Mouse (Mus musculus) cerebellum, postnatal 10 days (tissue): ENCODE measurements around the gene Insig2.
A peak's percentile ranks its signal among the peaks of the same experiment; 100 is the strongest.

Experiments used
- DNase-seq, 2 experiments: peaks; one replicate each; pipeline ENCODE4 v3.0.0; 2021; ENCODE audit warnings: mixed read lengths in 2 of 2

Gene Insig2

DNA sequence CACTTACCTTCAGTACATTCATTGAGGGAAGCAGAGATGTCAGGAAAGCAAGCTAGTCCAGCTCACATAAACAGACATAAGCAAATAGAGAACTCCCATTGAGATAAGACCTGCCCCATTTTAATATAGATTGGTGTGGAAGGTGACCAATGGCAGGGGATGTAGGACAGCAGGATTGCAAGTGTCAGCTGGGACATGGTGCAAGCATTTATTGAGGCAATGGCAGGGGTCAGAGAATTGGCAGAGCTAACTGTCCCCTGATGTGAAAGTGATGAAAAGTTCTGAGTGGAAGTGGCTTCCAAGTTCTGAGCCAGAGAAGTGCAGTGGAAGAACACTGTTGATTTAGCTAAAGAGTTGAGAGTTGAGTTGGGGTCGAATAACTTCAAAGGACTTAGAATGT lies at the start of gene Insig2:
Insig2 (minus strand) TSS at position 105 of the 400 bp plus-strand sequence.
- no peak for DNase-seq

GRCm38 (mm10) chr1:121381562-121381961 lies 49.2 kb upstream of the Insig2 start:
- no peak for DNase-seq

- DNase-seq, result no peak
These were observed 47.6 kb upstream of the Insig2 start for GRCm38 (mm10) chr1:121380033-121380432.

DNA sequence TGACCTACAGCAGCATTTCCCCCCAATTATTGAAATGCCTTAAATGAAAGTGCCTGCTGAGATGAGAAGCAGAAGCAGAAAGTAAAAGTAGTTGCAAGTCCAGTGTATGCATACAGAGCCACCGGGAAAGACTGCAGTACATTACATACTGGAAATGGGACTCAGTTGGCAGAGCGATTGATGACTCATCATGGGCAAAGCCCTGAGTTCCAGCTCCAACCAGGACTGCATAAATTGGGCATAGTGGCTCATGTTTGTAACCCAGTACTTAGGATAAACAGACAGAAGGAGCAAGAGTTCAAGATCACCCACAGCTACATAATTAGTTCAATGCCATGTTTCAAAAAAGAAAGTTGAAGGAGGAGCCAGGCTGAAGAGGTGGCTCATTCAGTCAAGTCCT lies 45.5 kb upstream of the Insig2 start:
- no peak for DNase-seq

DNA sequence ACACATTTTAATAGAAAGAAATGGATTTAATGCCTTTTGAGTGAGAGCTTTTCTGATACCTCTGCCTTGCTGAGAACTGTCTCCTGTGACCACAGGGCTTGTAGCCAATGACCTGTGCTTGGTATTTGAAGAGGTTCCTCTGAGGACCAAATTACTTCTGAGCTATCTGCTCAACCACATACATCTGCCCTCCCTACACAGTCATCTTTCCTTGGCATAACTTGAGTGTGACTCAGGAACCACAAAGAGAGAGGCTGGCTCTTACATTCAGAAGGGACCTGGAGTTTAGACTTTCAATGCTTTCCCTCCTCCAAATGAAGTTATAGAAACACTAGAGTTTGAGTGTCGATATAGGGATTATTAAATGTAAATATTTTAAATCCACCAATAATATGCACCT lies 45.0 kb upstream of the Insig2 start:
- DNase-seq, result no peak

GRCm38 (mm10) chr1:121373631-121374030 lies 41.2 kb upstream of the Insig2 start:
- no peak for DNase-seq

DNA sequence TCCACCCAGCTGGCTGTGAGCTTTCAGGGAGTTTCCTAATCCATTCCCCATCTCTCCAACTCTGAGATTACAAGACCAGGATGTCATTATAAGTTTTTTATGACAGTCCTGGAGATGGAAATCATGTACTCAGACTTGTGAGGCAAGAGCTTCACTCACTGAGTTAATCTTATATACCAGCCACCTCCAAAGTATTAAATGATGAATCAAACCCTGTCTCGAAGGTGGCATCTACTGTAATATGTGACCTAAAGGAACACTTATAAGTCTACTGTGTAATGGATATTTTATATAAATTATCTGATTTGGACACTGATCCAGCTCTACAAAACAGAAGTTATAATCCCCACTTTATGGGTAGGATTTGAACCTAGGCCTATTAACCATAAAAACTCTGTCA lies 40.3 kb upstream of the Insig2 start:
- DNase-seq, result no peak

- DNase-seq, result no peak
These were observed 39.1 kb upstream of the Insig2 start for GRCm38 (mm10) chr1:121371449-121371848.

GRCm38 (mm10) chr1:121367257-121367656 lies 34.9 kb upstream of the Insig2 start:
- no peak for DNase-seq

DNA sequence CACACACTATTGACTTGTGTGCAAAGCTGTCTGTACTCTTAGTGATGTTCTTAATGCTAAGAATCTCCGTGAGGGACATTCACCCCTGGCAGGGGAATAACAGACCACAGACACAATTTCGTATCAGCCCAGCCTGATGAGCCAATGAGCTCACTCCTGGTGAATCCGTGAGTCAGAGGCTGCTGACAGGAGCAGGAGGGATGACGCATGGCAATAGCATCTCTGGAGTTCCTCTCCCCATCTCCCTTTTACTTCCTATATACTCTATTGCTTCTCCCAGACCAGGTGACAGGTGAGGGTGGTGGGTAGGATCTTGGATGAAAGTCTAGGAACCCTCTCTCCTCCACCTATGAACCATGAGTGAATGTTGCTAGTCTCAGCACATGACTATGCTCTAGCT lies 28.2 kb upstream of the Insig2 start:
- DNase-seq, result no peak

DNA sequence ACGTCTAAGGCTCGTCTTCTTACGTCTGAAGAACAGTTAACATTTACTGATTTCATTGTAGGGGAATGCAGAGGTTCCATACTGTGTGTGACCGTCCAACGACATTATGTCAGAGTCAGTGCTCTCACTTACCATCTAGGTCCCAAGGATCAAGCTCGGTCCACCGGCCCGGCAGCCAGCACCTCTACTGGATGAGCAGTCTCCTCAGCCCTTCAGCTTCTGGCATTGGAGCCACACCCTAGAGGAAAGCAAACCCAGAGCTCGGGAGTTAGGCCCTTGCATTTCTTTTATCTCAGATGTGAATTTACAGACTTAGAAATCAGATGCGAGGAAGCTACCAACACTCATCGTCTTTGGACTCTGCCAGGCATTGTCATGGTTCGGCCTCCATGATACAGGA lies 27.3 kb upstream of the Insig2 start:
- no peak for DNase-seq

- DNase-seq, result no peak
These were observed 21.4 kb upstream of the Insig2 start for GRCm38 (mm10) chr1:121353779-121354178.

DNA sequence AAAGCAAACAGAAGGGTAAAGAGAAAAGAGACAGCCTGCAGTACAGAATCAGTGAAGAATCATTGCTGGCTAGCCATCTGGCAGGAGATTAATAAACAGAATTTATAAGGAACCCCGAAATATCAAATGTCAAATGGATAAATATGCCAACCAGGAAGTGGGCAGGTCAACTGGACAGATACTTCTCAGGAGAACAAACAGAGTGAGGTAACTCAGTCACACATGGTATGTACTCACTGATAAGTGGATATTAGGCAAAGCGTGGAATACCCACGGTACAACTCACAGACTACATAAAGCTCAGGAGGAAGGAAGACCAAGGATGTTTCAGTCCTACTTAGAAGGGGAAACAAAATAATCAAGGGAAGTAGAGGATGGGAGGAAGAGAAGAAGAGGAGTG lies 18.6 kb upstream of the Insig2 start:
- no peak for DNase-seq

GRCm38 (mm10) chr1:121350616-121351015 lies 18.2 kb upstream of the Insig2 start:
- no peak for DNase-seq

DNA sequence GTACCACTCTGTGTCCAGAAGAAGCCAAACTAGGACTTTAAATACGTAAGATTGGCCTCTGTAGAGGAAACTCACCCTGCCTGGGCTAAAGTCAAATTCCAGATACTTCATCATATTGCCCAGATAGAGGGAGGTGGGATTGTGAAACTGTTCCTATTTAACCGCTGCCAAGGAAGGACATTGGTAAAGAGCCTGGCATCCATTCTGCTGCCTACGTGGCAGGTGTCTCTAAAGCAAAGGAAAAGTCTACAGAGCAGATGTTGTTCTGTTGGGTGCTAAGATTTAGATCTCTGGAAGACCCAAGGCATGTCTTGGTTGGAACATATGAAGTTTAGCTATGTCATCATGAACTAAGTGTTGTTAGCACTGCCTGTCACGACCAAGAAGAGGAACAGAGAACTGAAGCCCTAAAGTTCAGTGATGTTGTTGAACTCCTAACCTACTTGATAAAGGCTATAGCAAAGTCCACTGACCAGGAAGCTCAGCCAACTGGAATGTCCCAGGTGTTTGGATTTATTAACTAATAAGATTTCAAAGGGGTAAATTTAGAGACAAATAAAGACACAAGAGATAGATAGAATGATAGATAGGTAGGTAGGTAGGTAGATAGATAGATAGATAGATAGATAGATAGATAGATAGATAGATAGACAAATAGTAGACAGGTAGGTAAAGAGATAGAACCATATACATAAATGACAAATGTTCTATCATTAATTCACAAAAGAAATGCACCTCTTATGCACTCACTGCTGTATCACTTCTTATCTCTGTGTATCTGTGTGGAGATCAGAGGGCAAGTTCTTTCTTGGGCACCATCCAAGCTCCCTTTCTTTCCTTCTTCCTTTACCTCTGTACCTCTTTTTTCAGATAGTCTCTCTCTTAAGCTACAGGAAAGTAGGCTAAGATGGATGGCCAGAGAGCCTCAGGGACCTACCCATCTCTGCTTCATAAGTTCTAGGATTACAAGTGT lies 16.8 kb upstream of the Insig2 start:
- DNase-seq, result no peak

GRCm38 (mm10) chr1:121343966-121344365 lies 11.6 kb upstream of the Insig2 start:
- DNase-seq, result no peak

GRCm38 (mm10) chr1:121335789-121336188 lies 3.4 kb upstream of the Insig2 start:
- DNase-seq, result no peak

DNA sequence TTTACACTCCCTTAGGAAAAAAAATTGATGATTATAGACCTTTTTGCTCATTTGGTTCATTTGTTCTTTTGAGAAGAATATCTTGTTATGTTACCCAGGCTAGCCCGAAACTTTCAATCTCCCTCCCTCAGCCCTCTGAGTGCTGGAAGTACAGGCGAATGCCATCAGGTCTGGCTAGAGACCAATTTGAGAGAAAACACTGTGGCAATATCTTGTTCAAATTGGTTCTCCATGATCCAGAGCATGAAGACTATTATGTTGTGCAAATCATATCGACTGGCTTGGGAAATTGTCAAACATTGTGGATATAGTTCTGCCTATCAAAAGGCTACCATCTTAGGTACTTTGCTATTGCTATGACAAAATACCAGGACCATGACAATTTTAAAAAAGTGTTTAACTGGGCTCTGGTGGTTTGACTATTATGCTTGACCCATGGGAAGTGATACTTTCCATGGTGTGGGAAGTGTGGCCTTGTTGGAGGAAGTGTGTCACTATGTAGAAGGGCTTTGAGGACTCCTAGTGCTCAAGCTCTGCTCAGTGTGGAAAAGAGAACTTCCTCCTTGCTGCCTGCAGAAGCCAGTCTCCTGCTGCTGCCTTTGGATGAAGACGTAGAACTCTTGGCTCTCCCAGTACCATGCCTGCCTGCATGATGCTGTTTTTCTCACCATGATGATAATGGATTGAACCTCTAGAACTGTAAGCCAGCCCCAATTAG lies 1.8 kb upstream of the Insig2 start:
- no peak for DNase-seq

DNA sequence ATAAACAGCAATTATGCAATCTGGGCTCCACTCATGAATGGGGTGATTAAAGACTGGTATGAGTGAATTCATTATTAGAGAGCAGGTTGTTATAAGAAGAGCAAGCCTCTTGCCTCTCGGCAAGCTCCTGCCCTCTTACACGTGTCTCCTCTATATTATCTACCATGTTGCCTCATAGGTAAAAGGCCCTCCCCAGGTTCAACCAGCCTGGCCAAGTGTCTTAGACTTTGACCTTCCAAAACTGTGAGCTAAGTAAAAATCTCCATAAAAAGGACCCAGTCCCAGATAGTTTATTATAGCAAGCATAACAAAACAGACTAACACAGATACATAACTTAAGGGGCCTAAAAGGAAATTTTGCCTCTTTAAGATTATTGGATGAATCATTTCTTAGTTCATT lies 1.8 kb downstream of the Insig2 start:
- DNase-seq, result no peak

GRCm38 (mm10) chr1:121329391-121329790 lies 3.0 kb downstream of the Insig2 start:
- DNase-seq, result no peak

DNA sequence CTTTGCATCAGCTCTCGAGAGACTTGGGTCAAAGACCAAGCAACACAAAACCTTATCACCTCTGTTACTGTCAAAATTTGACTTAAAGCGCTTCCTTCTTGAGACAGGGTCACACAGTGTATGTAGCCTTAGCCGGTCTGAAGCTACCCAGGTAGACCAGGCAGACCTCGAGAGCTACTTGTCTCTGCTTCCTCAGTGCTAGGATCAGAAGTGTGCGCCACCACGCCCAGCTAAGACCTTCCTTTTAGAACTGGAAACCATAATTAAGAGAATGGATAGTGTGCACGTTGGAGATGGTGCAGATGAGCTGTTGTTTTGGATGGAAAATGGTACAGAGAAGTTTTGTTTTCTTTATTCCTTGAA lies 4.2 kb downstream of the Insig2 start:
- DNase-seq, result no peak

DNA sequence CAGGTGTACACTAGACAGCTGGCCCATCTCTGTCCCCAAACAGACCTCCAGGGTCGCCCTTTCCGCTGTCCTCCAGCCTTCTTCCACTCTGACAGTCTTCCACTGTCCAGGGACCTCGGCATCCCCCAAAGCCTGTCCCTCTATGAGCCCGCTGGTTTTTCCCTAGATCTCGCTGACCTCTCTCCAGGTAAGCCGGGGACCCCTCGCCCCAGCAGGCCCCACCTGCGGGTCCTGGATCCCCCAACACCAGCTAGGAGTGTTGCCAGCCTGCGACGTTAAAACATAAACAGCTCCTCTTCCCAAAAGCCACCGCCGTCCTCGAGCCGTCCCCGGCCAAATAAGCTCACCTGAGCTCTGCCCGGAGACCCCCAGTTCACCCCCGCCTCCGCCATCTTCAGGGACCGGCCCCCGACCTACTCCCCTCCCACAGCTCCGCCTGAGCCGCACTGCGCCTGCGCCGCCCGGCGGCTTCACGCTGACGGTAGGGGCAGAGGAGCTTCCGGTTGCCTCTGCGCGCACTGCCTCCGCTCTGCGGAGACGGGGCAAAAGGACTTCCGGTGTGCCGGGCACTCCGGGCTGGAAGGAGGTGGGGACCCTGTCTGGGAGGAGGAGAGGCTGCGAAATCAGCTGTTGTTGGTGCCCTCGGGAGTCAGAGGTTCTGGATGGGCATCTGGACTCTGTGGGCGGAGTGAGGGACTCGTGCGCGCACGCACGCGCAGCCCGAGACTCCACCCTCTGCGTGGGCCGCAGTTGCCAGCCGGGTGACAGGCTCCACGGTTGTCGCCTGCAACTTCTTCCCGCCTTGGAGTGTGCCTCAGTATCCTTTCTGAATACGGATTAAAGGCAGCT lies 4.8 kb downstream of the Insig2 start:
- peak; percentile 96 to 98 for DNase-seq
